Mouse (Mus musculus) embryonic facial prominence, embryonic 14.5 days (tissue): ENCODE results near the gene BC030867. TPM values are rescaled to one million over a fixed set of nuclear protein-coding genes. Genes with fewer than 3 reads are reported as not detected.

Source experiments
- ATAC-seq: fragments of 200-750 bp; cut with Nextera tagmentation; 2 replicates; pipeline ENCODE4 v1.8.0; 2017; ENCODE audit warnings: low read depth, moderate number of reproducible peaks, moderate TSS enrichment
- DNase-seq: peaks from one replicate; pipeline ENCODE4 v3.0.0-alpha.2; 2015; ENCODE audit warnings: low spot score
- H3K27ac ChIP-seq: fragments of 300-500 bp; sonication (generic); replicated peaks from 2 replicates; pipeline ENCODE4 v1.5.1; 2014; ENCODE audit warnings: low read depth, mild to moderate bottlenecking, low read length, moderate library complexity
- H3K27me3 ChIP-seq: fragments of 300-500 bp; sonication (generic); replicated peaks from 2 replicates; pipeline ENCODE4 v1.6.1; 2014; ENCODE audit warnings: low read length; ENCODE audit not compliant: control insufficient read depth, insufficient read depth
- H3K36me3 ChIP-seq: fragments of 300-500 bp; sonication (generic); 2 replicates; pipeline ENCODE4 v1.6.1; 2014; ENCODE audit warnings: low read length, mixed read lengths; ENCODE audit not compliant: control insufficient read depth, insufficient read depth
- H3K4me1 ChIP-seq: fragments of 300-500 bp; sonication (generic); 2 replicates; pipeline ENCODE4 v1.6.1; 2014; ENCODE audit warnings: antibody characterized with exemption, low read length; ENCODE audit not compliant: control insufficient read depth, insufficient read depth
- H3K4me2 ChIP-seq: fragments of 300-500 bp; sonication (generic); 2 replicates; pipeline ENCODE4 v1.6.1; 2014; ENCODE audit warnings: low read depth, mild to moderate bottlenecking, low read length, moderate library complexity, mixed read lengths
- H3K4me3 ChIP-seq: fragments of 300-500 bp; sonication (generic); 2 replicates; pipeline ENCODE4 v1.5.1; 2014; ENCODE audit warnings: low read depth, mild to moderate bottlenecking, low read length
- H3K9ac ChIP-seq: fragments of 300-500 bp; sonication (generic); 2 replicates; pipeline ENCODE4 v1.6.1; 2014; ENCODE audit warnings: low read depth, mild to moderate bottlenecking, low read length, moderate library complexity, mixed read lengths
- H3K9me3 ChIP-seq: fragments of 300-500 bp; sonication (generic); 2 replicates; pipeline ENCODE4 v1.6.1; 2016; ENCODE audit warnings: low read length; ENCODE audit not compliant: control insufficient read depth
- WGBS: fragments of 180-500 bp; shearing (Covaris S2); extraction: QIAGEN DNeasy Blood & Tissue Kit; methylation state at CpG from one replicate; pipeline ENCODE4 v1.1.7; 2014; 5-methylcytosine and 5-hydroxymethylcytosine counted together
- polyA plus RNA-seq: library from polyadenylated mRNA; unstranded; fragments of >200 nt; fragmentation: Nextera tagmentation; extraction: Ambion mirVana; gene quantifications from 2 replicates; pipeline ENCODE4 v1.2.1, GENCODE M21; 2014

The BC030867 gene
- polyA plus RNA-seq, 1 experiment from 2014 or later = 11.7 TPM

- ATAC-seq (no peak), DNase-seq (no peak)
- no peaks in the 10 kb centered on the region for H3K27me3 ChIP-seq
- peak overlapping the region; percentile 61 for H3K9ac ChIP-seq
- H3K36me3 ChIP-seq = peaks cover 10% of the 10 kb centered on the region; the same call in 1 of the 2 replicates
- peak overlapping the region; percentile 54 for H3K4me3 ChIP-seq
- WGBS = 14% methylated on average over 9 of the region's 9 CpGs
- peaks cover 16% of the 10 kb centered on the region; the same call in 1 of the 2 replicates for H3K4me1 ChIP-seq
- no peak overlapping the region for H3K27ac ChIP-seq
- no peaks in the 10 kb centered on the region for H3K9me3 ChIP-seq
- peak overlapping the region; percentile 67 for H3K4me2 ChIP-seq
These were observed 839 bp downstream of the BC030867 start for GRCm38 (mm10) chr11:102249351-102250090.

- no peaks in the 10 kb centered on the region for H3K9me3 ChIP-seq
- H3K9ac ChIP-seq = 0 out of 2 replicates have a peak overlapping the region, but pooled peaks have one; percentile 12
- 26% methylated on average over 9 of the region's 9 CpGs for WGBS
- H3K27me3 ChIP-seq = no peaks in the 10 kb centered on the region
- no peak overlapping the region for H3K4me3 ChIP-seq
- H3K36me3 ChIP-seq = peaks cover 38% of the 10 kb centered on the region
- H3K4me1 ChIP-seq = no peaks in the 10 kb centered on the region
- DNase-seq (peak; percentile 59), ATAC-seq (peak; percentile 70)
- H3K4me2 ChIP-seq = 0 out of 2 replicates have a peak overlapping the region, but pooled peaks have one; percentile 3
- no peak overlapping the region; the same call in 1 of the 2 replicates for H3K27ac ChIP-seq
These were observed 8.8 kb downstream of the BC030867 start for GRCm38 (mm10) chr11:102257514-102257913.

DNA sequence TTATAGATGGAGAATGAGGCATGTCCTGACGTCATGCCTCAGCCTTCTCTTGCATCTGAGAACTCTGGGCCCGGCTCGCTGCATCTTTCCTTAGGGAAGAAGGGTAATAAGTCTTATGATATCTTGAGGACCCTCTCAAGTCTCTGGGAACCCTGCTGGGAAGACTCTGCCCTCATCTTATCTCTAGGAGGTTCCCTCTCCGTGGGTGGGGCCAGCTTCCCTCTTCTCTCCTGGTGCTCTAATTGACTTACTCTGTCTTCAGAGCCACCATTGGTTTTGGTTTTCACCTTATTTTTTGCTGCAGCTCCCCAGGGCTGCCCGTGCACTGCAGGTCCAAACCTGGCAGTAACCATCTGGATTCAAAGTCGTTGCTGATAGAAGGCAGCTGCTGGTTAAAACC is 9.4 kb downstream of the BC030867 start:
- Histone ChIP-seq H3K36me3 (peaks cover 41% of the 10 kb centered on the region), H3K4me1 (no peaks in the 10 kb centered on the region), H3K4me3 (no peak overlapping the region), H3K27me3 (no peaks in the 10 kb centered on the region), H3K9ac (no peak overlapping the region), H3K9me3 (no peaks in the 10 kb centered on the region), H3K4me2 (no peak overlapping the region), H3K27ac (no peak overlapping the region)
- DNase-seq (no peak), ATAC-seq (no peak)
- 78% methylated on average over 6 of the region's 6 CpGs for WGBS

DNA sequence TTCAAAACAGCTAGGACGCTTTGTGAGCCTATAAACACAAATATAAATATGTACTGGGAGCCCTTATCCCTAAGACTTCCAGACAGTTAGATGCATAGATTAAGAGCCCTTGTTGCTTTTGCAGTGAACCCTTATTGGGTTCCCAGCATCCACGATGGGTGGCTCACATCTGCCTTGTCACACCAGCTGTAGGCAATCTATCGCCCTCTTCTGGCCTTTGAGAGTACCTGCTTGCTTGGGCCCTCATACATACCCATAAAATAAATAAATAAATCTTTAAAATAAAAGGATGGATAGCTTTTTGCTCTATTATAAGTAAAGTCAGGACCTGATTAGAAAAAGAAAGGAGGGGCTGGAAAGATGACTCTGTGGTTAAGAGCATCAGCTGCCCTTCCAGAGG is 9.8 kb downstream of the BC030867 start:
- Histone ChIP-seq H3K36me3 (peaks cover 44% of the 10 kb centered on the region), H3K9ac (no peak overlapping the region)
- no peak for ATAC-seq

GRCm38 (mm10) chr11:102263211-102263610 is 14.5 kb downstream of the BC030867 start:
- Histone ChIP-seq H3K27ac (no peak overlapping the region), H3K36me3 (peaks cover 30% of the 10 kb centered on the region; the same call in 1 of the 2 replicates), H3K9ac (no peak overlapping the region), H3K9me3 (no peaks in the 10 kb centered on the region), H3K4me3 (no peak overlapping the region), H3K4me2 (no peak overlapping the region), H3K27me3 (no peaks in the 10 kb centered on the region), H3K4me1 (no peaks in the 10 kb centered on the region)
- 94% methylated on average over 7 of the region's 7 CpGs for WGBS
- ATAC-seq (no peak), DNase-seq (no peak)

More for the DNA sequence above, 9.8 kb downstream of the BC030867 start:
- Histone ChIP-seq H3K27ac (no peak overlapping the region), H3K27me3 (no peaks in the 10 kb centered on the region), H3K9me3 (no peaks in the 10 kb centered on the region), H3K4me1 (no peaks in the 10 kb centered on the region), H3K4me2 (no peak overlapping the region), H3K4me3 (no peak overlapping the region)
- DNase-seq = no peak
- 95% methylated on average over 3 of the region's 3 CpGs for WGBS

DNA sequence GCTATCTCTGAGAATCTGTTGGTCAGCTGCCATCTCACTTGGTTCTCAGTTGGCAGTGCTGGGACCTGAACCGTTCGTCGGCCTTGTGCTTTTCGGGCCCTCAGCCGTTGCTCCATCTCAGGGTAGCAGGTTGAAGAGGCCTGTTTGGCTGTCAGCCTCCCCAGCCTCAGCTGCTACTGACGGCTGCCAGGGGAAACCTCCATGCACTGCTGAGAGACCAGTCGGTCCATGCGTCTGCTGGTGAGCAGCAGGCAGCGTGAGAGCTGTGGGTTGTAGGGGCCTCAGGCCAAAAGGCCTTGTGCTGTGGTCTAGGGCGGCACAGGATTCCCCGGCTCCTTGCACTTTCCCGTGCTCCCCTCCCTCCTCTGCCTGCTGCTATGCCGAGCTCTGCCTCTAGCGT is 17.1 kb downstream of the BC030867 start:
- Histone ChIP-seq H3K4me1 (no peaks in the 10 kb centered on the region), H3K36me3 (peaks cover 16% of the 10 kb centered on the region; the same call in 1 of the 2 replicates), H3K4me3 (no peak overlapping the region), H3K4me2 (no peak overlapping the region), H3K27me3 (no peaks in the 10 kb centered on the region), H3K9ac (no peak overlapping the region), H3K9me3 (no peaks in the 10 kb centered on the region), H3K27ac (no peak overlapping the region)
- DNase-seq (no peak), ATAC-seq (no peak)
- 57% methylated on average over 13 of the region's 14 CpGs for WGBS

- Histone ChIP-seq H3K27ac (no peak overlapping the region), H3K9ac (0 out of 2 replicates have a peak overlapping the region, but pooled peaks have one; percentile 5), H3K4me1 (no peaks in the 10 kb centered on the region), H3K4me3 (no peak overlapping the region), H3K36me3 (peaks cover 14% of the 10 kb centered on the region; the same call in 1 of the 2 replicates), H3K4me2 (no peak overlapping the region), H3K27me3 (no peaks in the 10 kb centered on the region), H3K9me3 (no peaks in the 10 kb centered on the region)
- WGBS = 88% methylated on average over 8 of the region's 8 CpGs
- no peak for DNase-seq
- ATAC-seq = 0 out of 2 replicates have a peak, but pooled peaks have one; percentile 7
These were observed 18.1 kb downstream of the BC030867 start for GRCm38 (mm10) chr11:102266631-102267355.

DNA sequence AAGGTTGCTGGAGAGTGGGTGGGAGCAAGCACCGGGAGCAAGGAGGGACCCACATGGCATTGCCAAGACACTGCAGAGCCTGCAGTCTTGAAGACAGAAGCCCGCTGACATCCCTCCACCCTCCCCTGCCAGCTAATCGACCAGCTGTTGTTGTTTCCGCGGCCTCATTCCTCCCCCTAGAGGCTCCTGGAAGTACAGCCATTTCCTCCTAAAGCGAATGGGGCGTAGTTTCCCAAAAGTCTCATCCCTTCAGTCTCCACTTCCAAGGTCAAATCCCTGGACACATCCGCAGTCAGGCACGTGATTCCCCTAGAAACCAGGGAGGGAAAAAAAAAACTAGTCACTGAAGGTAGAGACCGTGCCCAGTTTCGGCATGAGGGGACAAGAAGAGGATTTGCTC is 18.8 kb downstream of the BC030867 start:
- H3K9me3 ChIP-seq = no peaks in the 10 kb centered on the region
- no peak overlapping the region for H3K4me3 ChIP-seq
- peaks cover 7% of the 10 kb centered on the region; the same call in 1 of the 2 replicates for H3K36me3 ChIP-seq
- no peaks in the 10 kb centered on the region for H3K4me1 ChIP-seq
- H3K27me3 ChIP-seq = no peaks in the 10 kb centered on the region
- peak; percentile 90 for DNase-seq
- H3K27ac ChIP-seq = no peak overlapping the region
- no peak overlapping the region for H3K4me2 ChIP-seq
- no peak overlapping the region for H3K9ac ChIP-seq
- 5% methylated on average over 11 of the region's 11 CpGs for WGBS
- ATAC-seq = peak; percentile 79
